Mouse (Mus musculus): ENCODE results near the gene Als2. TPM values are rescaled to one million over a fixed set of nuclear protein-coding genes. Genes with fewer than 3 reads are reported as not detected.

Gene Als2
- polyA plus RNA-seq, 1 experiment: 6.0 TPM

DNA sequence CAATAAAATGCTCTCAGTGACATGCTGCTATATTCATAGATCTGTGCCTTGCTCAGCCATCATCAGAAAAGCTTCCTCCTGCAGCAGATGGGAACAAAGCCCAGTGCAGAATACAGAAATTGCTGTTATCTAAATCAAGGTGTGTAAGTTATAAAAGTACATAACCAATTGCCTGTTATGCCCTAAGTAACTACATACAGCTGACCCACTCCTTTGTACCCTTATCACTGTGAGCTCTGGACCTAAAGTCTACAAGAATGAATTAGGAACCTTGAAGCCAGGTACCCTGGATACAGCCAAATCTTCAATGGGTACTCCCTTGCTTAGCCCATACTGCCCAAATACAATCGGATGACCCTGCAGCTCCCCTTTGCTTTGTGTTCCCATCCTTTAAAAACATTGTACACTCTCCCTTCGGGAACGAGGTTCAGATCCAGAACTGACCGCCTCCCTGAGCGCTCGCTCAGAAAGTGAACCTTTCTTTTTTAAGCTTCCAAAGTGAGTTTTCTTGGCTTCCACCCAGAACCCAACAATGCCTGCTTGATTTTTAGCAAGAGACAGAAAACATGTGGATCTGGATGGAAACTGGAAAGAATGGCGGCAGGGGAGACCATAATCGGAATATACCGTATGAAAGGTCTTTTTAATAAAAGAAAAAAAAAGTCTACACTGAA, 70.7 kb downstream of the Als2 start:
- DNase-seq (ENCODE audit: low read depth): no peak

DNA sequence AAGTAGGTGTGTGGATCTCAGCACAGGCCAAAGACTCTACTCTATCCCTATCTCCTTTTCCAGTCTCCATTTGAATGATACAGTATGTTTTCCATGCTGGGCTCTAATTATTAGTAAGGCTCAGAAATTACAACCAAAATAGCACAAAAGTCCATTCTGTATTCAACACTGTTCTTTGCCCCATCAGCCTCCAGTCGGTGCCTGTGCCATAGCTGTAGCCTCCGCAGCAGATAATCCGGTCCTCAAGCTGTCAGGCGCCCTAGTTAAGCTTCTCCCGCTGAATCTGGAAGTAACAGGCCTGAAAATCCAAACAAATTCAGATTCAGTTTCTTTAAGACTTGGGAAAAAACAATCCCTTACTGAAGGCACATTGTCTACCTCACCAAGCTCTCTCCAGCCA, 73.1 kb downstream of the Als2 start:
- DNase-seq (ENCODE audit: low read depth): no peak

DNA sequence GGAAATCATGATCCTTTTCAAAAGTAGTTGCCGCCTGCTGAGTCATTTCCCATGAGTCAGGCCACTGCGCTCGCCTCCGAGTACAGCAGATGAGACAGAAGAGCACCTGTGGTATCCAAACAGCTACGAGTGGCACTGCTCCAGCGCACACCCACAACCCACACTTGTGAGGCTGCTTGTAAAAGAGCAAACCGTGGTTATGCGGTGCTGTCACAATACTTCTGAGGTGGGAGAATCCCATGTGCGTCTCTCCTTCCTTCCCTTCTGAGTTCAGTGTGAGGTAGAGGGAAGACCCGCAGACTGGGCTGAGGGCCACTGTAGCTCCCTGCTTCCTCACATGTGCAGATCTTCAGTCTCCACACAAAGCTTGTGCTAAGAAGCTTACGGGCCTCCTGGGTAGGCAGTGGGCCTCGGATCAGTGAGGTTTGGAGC, 74.0 kb downstream of the Als2 start, which contains the start of gene Mpp4:
Mpp4 (minus strand) TSS at position 360 of the 432 bp plus-strand sequence.
- DNase-seq (ENCODE audit: low read depth): no peak

DNA sequence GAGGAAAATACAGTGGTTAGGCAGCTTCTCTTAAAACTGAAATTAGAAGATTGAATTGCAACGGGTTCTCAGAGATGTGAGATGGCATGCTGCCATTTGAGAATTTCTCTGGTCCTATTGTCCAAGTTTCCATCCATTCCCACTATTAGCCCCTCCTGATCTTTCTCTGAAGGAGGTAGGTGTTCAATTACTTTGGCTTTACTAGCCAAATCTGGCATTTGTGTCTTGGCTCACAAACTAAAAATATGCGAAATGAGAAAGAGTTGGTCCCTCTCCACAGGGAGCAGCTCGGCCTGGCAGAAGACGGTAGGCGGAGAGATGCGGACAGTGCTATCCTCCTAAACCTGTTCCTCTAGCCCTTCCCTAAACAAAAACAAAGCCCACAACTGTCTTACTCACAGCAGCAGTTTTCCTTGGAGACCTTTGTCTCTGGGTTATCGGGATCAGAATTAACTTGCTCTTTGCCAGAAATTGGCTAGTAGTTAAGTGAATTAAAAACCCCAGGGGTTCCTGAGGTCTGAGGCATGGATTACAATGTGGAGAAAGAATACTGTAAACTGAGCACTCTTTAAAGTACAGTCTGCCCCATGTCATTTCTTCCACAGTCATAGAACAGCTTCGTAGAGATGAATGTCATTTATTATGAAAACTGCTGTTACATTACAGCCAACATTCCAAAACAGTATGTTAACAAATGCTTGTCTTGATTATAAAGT, 74.6 kb downstream of the Als2 start:
- no peak for DNase-seq (ENCODE audit: low read depth)

DNA sequence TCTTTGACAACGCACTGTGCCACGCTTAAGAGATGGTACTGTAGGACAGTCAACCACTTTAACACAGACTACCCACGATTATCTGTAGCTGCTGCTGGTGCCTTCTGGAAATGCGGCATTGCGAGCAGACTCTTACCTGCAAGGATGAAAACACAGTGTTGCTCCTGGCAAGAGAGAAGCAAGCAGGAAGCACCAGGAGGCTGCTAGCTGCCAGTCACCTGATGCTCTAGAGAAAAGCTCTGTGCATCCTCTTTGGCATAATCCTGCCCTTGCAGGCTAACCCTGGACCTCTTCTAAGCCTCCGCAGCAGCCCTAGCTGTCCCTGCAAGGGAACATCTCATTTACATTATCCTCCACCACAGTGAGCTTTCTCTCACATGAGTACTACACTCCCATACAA, 75.6 kb downstream of the Als2 start:
- DNase-seq (ENCODE audit: low read depth): no peak

DNA sequence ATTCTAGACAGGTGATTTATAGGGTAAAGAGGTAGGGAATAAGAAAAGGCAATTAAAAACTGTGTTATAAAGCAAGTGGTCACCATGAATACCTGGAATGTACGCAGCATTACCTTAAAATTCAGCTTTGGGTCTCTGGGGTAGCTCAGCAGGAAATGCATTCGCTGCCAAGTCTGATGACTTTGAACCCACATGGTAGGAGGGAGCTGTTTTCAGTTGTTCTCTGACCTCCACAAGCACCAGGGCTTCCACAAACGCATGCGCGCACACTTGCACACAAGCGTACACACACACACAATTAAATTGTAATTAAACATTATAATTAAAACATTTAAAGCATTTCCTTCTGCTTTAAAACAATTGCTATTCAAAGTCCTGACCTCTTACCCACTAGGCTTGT, 76.2 kb downstream of the Als2 start:
- no peak for DNase-seq (ENCODE audit: low read depth)

DNA sequence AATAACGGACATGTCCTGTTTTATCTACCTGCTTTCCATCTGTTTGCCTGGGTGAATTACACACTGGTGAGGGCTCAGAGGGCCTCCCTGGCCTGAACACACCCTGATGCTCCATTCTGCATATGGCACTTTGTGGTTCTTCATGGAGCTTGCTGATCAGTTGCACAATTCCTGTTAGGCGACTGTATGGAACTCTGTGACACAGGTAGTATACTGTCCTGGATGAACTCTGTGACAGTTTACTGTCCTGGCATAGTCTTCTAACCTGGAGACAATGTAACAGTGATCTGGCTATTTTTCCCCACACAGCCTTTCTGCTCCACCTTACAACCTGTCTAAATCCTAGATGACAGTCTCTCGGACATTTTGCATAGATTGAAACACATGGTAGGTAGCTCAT, 77.9 kb downstream of the Als2 start:
- DNase-seq (ENCODE audit: low read depth): no peak

DNA sequence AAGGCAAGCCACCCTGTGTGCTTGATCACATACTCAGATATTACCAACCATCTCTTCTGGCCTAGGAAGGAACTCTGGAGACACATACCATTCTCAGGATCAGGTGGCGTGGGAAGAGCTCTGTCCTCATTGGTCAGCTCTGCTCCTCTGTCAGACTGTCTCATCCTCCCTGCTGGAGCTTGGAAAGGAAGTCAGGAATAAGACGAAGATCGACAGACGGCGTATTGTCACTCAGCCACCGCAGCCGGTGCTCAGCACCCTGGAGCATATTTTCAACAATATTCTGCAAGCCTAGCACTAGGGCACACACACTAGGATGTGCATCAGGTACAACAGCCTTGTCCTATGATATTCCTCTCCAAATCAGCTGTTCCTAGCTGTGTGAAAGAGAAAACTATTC, 78.5 kb downstream of the Als2 start:
- DNase-seq (ENCODE audit: low read depth): no peak

DNA sequence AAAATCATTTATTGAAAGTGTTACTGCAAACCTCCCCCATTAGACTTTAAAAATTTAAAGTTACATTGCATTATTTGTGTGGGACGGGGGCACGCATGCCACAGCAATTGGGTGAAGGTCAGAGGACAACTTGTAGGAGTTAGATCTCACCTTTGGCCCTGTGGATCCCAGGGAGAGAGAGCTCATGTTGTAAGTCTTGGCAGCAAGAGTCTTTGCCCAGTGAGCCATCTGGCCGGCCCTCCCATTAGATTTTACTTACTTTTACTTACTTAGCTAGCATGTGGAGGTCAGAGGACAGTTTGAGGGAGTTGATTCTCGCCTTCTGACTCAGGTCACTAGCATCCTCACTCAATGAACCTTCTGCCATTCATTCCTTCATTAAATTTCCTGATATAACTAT, 79.2 kb downstream of the Als2 start:
- no peak for DNase-seq (ENCODE audit: low read depth)

DNA sequence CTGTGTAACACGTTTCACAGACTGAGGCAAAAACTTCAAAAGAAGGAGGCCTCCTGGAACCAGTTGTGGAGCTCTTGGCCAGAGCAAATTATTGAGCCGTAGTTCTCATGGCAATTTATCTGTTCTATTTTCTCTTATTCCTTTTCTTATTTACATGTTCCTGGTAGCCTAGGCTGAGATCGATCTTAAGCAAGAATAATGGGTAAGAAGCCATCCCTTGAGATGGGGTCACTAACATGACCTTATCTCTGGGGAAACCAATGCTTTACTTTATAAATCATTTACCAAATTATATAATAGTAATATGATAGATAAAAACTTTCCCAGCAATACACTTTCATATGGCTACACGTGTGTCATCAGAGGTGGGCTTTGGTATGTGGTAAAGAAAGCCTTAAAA, 84.7 kb downstream of the Als2 start:
- DNase-seq (ENCODE audit: low read depth): no peak

DNA sequence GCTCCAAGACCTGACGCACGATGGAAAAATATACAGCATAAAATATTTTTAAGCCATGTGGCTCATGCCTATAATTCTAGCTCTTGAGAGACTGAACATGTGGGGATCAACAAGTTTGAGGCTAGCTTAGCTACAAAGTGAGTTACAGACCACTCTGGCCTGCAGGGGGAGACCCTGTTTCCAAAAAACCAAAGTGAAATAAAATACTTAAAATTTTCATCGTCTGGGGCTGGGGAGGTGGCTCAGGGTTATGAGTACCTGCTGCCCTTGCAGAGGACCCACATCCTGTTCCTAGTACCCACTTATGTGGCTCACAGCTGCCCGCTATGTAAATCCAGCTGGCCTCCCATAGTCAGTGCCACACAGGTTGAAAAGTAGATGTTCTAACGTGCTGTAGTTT, 86.5 kb downstream of the Als2 start:
- DNase-seq (ENCODE audit: low read depth): no peak

DNA sequence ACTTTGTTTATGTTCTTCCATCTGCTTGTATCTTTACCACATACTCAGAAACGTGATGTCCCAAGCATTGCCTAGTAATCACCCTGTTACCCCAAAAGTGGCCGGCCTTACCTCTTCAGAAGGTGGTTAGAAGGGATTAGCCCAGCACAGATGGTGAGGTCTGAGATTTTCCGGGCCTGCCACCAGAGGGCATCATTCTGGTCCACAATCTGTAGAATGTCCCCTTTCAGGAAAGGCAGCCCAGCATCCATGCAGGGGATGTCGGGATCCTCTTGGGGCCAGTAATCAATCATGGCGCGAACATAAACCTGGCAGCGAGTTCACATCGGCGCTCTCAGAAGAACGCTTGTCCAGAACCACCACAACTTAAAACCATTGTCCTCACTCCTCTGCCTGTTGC, 92.5 kb downstream of the Als2 start:
- no peak for DNase-seq (ENCODE audit: low read depth)

DNA sequence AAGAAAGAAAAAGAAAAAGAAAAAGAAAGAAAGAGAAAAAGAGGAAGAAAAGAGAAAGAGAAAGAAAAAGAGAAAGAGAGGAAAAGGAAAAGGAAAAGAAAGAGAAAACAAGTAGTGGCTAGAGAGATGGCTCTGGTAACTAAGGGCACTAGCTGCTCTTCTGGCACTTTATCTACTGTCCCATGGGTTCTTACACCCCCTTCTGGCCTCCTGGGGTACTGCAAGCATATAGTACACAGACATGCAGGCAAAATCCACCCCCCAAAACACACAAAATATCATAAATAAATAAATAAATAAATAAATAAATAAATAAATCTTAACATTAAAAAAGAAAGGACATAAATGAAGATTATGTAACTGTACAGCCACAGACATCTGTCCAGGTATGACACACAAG, 94.2 kb downstream of the Als2 start:
- DNase-seq (ENCODE audit: low read depth): no peak

DNA sequence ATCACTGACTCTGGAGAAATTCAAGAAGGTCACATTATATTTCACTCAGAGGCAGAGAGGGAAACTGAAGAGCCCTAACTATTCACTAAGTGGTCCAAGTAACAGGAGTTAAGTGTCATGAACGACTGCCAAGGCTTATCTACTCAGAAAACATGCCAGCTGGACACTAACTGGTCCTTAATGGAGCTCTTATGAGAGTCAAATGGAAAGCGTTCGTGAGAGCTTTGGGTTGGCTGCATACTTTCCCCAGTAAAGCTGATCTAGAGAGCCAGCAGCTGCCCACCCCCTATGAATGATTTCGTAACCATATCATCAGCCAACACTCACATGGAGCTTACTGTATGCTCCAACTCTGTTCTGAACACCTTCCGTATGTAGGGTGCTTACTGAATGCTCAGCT, 102.6 kb downstream of the Als2 start:
- DNase-seq (ENCODE audit: low read depth): no peak

DNA sequence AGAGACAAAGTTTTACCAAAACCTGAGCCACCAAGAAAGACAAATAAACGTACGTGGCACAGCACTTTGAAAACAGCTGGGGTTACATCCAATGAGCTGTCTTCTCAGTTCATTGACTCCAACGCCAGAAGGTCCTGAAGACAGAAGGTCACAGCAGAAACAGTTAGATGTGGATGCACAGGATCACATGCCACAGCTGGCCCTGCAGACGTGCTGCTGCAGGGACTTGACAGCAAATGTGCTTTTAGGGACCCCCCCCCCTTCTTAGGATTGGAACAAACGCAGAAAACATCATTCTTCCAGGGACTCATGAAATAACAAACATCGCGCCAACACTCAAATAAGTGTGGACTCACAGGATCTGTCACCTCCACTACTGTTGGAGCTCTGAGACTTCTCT, 108.2 kb downstream of the Als2 start:
- DNase-seq (ENCODE audit: low read depth): no peak

DNA sequence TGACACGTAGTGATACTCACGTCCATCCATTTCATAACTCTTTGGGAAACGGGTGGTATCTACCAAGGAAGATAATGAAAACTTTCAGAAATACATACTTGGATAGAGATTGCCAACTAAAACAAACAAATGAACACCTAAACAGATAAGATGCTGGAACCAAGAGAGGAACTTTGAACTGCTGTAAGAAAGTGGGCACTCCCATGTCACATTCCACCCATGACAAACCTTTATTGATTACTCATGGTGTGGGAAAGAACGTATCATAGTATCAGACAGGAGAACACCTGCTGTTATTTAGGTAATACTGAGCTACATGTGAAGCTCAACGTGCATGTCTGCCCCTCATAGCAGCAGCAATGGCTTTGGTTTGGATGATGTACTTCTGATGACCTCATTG, 111.5 kb downstream of the Als2 start:
- no peak for DNase-seq (ENCODE audit: low read depth)

DNA sequence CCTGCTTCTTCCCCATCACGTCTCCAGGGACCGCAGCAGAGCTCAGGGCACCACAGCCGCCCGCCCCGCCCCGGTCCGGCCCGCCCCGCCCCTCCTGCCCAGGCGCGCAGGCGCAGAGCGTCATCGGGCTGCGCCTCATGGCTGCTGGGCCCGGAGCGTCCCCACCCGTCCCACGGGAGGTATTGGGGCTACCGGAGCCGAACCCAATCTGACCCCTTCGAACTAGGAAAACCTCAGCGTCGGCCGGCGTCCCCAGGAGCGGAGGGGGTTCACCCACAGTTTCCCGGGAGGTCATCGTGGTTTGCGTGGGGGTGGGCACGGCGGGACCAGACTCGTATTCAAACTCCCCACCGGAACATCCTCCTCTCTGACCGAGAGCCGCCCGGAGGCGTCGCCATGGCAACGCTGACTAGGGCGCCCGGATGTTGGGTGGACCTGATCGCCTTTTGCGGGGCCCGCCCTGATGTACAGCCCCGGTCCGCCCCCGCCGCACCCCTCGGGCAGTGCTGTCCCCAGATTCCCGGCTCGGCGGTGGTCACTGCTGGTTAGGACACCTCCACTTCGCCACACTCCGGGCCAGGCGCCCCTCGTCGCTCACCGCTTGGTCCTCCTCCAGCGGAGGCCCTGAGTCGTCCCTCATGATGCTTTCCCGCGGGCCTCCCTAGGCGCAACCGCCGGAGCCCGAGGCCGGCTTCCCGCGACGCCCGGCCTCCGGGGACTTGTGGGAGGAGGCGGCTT, 117.1 kb downstream of the Als2 start, which contains the start of gene Tmem237:
Tmem237 (minus strand) TSS at position 689 of the 738 bp plus-strand sequence.
- no peak for DNase-seq (ENCODE audit: low read depth)

Other genes with a start within 250 kb of the Als2 start
- gene C2cd6, start 142.3 kb downstream of the Als2 start, polyA plus RNA-seq (2012; rRNA removed): 0.12 and 0.36 TPM in 2 replicates
- 6.3 and 6.9 TPM in 2 replicates for gene Tmem237, start 116.8 kb downstream of the Als2 start, polyA plus RNA-seq (2012; rRNA removed)
- 0.93 and 1.5 TPM in 2 replicates for gene Mpp4, start 73.8 kb downstream of the Als2 start, polyA plus RNA-seq (2012; rRNA removed)
- 0.11 and 0.15 TPM in 2 replicates for gene Cdk15, start 19.7 kb upstream of the Als2 start, polyA plus RNA-seq (2012; rRNA removed)
- 9.5 and 10.2 TPM in 2 replicates for gene Fzd7, start 245.2 kb upstream of the Als2 start, polyA plus RNA-seq (2012; rRNA removed)

Measured in gonadal fat pad, adult 2 months (tissue).